Mouse (Mus musculus) embryo, embryonic 10 days (tissue): ENCODE measurements around the gene Rbp7.
"Not testable (repeated sequence)": the region's sequence is repeated elsewhere in the genome, so short reads cannot be mapped to it uniquely, and the experiment has no call there.

Experiments used
- DNase-seq: peaks from one replicate; pipeline ENCODE4 v3.0.0-alpha.2; 2015; ENCODE audit warnings: low spot score

Gene Rbp7

DNA sequence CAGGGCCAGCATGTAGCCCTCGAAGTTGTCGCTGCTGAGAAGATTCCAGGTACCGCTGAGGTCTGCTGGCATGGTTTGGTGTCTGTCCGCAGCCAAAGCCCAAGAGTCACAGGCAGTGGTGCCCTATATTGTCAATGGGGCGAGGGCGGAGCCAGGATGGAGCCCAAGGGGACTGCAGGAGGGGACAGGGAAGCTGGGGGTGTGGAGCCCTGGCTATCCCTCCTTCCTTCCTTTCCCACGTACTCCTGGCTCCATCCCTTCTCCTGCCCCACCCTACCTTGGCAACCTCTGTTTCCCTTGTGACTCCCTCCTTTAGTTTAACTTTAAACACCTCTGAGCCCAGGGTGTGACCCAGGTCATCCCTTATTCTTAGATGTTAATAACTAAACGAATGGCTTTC is at the start of gene Rbp7:
TSS of gene Rbp7 (minus strand) at position 100 of the 400 bp plus-strand sequence.
- no peak for DNase-seq

DNA sequence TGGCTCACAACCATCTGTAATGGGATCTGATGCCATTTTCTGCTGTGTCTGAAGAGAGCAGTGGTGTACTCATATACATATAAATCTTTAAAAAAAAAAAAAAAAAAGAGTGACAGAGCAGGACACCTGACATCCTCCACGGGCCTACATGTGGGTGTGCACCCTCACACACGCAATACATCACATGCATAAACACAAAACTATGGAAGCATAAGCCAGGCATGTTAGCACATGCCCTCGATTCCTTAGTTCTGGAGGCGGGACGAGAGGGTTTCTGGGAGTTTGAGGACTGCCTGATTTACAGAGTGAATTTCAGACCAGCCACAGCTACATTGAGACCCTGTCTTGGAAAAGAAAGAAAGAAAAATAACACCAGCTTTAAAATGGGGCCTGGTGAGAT is 49.6 kb upstream of the Rbp7 start:
- DNase-seq = no peak

DNA sequence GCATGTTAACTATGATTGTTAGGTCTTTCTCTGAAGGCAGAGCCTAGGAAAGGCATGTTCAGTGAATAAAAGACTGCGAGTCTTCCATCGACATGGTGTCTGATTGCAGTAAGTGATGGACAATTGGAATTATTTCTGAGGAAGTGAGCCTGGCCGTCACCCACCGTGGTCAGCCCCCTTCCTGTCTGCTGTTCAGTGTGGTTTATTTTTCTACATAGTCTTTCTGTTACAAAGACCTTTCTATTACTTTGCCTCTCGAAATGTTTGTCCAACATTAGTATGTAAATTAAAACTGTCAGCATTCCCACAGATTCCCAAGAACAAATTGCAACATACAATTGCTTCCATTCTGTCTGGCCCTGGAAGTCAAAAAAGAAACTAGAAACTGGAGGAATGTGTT is 45.0 kb upstream of the Rbp7 start:
- no peak for DNase-seq

DNA sequence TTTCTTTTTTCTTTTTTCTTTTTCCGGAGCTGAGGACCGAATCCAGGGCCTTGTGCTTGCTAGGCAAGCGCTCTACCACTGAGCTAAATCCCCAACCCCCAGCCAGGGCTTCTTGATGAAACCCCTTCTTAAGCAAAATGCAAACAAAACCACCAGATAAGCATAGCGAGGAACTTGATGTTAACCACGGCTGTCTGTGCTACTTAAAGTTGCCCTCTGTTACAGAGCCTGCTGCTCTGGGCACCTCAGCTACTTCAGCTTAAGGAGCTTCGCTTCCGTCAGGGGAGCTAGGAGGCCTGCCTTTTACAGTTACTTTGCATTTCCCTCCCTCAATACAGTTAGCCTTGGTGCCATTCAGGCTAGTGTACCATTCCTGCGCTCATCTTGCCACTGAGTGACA is 44.1 kb upstream of the Rbp7 start:
- no peak for DNase-seq

DNA sequence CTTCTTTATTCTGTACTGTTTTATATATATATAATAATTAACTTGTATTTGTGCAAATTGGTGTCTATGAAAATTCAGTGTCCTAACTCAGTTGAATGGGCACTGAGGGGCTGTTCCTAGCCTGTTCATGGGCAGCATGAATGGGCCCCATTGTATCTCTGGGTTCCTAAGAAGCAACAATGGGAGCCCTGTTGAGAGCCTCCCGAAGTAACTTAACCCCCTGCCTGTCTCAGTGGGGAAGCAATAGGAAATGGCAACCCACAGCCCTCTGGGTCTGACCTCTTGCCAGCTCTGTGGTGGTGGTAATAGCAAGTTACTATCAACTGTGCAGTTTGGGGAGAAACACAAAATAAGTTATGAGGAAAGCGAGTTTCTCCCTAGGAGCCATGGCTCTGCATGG is 41.8 kb upstream of the Rbp7 start:
- peak; percentile 48 for DNase-seq

DNA sequence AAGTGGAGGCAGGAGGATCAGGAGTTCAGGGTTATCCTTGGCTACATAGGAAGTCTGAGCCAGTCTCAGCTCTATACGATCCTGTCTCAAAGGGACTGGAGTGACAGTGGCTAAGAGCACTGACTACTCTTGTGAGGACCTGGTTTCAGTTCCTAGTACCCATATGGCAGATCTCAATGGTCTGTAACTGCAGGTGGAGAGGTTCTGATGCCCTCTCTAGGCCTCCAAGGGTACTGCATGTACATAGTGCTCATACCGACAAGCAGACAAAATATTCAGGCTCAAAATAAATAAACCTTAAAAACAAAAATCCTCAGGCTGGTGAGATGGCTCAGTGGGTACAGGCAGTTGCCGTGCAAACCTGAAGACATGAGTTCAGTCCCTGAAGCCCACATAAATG is 36.4 kb upstream of the Rbp7 start:
- no peak for DNase-seq

DNA sequence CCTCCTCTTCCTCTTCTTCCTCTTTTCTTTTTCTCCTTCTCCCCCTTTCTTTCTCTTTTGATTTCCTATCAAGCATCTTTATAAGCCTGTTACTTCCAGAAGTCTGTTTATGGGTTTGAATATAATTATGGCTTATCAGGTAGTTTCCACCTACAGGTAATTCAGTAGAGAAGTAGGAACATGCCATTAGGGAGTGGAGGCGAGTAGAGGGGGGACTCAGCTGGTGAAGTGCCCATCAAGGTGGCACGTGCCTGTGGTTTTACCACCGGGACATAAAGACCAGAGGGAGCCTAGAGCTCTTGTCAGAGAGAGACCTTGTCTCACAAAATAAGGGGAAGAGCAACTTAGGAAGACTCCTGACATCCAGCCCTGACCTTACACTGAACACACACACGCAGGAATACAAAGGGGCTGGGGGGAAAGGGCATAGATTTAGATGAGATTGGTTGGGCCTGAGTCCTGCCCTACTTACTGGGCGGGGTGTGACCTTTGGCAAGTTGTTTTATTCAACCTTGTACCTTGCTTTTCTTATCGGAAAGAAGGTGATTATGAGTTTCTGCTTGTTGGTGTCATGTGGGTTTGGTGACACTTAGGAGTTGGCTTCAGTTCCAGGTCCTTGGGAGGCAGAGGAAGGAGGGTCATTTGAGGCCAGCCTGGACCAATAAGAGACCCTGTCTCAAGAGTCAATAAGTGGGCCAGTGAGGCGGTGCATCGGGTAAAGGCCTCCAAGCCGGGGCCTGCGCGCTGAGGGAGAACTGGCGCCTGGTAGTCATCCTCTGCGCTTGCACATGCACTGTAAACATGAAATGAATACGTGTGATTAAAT is 34.9 kb upstream of the Rbp7 start:
- no peak for DNase-seq

DNA sequence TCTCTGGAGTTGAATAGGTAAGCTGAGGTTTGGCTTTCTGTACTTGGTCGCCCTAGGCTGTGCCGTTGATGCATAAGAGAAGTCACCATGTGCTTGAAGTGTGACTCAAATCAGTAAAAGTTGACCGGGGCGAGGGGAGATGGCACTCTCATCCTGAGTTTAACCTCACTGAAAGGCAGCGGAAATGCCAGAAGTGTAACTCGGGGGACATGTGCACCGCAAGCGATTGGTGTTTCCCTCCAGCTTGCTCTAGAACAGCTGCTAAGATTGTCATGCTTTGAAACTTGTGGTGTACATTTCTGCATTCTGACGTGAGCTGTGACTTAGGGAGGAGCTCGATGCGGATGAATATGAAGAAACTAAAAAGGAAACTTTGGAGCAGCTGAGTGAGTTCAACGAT is 33.0 kb upstream of the Rbp7 start:
- DNase-seq = no peak

DNA sequence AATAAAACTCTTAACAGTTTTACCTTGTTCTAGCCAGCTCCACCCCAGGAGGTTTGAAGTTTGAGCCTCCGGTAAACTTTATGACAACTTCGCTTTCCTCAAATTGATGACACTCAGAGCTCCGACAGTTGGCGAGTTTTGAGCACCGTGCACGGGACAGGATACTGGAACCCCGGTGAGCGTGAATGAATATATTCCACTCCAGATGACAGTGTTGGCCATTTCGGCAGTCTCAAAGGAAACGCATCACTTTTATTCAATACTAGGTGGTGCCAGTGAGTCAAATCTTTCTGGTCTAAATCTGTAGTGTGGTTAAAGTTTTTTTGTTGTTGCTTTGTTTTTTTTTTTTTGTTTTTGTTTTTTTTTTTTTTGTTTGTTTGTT is 31.0 kb upstream of the Rbp7 start:
- DNase-seq = peak; percentile 67

DNA sequence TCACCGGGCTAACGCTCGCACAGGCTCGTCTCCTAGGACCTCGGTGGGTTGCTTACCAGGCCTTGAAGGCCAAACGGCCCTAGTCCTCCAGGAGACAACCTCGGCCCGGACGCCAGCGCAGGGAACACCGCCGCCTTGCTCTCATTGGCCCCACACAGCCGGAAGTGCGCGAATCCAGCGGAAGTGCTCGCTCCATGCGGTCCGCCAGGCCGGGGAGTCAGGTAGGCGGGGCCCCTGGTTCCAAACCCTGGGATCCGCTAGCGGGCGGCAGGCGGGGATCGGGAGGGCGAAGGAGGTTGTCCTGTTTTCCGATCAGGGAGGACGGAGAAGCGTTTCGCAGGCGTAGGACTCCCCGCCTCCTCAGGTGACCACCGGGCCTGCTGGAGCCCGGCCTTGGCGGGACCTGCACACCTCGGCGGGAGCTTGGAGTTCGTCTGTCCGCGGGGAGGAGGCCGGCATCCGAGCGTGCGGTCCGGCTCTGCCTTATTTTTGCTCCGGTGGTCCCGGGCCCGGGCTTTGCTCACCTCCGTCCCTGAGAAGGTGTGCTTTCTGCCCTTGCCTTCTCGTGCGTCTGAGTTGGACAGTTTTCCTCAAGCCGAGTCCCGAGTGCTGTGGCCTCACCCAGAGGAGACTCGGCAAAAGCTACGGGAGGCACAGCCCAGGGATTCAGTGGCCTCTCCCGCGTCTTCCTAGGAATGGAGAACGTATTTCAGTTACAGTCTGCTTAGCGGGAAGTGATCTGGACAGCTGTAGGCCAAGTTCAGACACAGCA is 30.5 kb upstream of the Rbp7 start, which contains the start of the genes Nmnat1 and Lzic:
TSS of gene Nmnat1 (minus strand) at position 150 of the 772 bp plus-strand sequence.
TSS of gene Lzic (plus strand) at position 177 of the 772 bp plus-strand sequence.
- DNase-seq = peak; percentile 98

DNA sequence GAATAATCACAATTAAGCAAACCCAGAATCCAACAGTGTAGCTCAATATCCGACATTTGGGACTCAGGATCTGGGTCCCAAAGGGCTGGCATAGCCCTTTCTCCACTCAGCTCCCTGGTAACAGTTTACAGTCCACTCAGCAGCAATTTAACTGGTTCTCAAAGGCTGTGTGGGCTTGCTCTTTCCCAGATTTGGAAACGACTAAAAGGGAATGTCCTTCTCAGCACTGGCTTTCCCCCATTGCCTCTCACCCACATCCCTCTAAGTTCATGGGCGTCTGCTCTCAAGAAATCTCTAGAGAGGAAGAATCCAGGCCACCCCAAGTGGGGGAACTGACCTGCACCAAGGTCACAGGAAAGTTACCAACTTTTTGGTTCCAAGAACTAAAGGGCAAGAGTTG is 29.8 kb upstream of the Rbp7 start:
- no peak for DNase-seq

DNA sequence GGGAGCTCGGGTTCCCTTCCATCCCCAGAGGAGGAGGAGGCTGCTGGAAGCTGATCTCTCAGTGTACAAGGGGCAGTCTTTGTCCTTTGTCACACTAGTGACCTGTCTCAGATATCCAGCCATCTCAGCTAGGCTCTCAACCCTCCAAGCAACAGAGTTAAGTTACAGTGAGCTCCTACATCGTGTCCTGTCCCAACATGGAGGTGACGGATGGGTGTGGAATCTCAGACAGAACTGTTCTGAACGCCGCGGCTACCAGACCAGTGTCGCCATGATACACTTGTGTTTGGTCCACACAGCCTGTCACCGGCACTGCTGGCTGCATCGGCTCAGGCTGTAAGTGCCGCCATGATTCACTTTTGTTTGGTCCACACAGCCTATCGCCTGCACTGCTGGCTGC is 22.3 kb upstream of the Rbp7 start, which contains the start of gene Tmem274:
TSS of gene Tmem274 (plus strand) at position 301 of the 400 bp plus-strand sequence.
- no peak for DNase-seq

DNA sequence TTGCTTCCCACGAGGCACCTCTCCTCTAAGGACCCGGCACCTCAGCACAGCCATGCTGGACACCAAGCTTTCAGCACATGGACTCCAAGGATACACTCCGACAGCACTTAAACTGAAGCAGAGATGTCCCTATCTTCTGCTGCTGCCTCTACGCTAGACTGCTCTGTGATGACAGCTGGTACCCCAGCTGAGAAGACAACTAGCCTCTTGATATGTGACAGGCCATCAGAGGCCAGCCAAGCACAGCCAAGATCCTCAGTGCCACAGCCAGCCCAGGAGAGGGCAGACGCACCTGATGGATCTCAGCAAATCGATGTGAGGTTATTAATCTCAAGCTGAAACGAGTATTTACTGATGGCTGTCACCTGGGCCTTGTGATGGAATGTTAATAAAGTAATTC is 20.3 kb upstream of the Rbp7 start:
- no peak for DNase-seq

DNA sequence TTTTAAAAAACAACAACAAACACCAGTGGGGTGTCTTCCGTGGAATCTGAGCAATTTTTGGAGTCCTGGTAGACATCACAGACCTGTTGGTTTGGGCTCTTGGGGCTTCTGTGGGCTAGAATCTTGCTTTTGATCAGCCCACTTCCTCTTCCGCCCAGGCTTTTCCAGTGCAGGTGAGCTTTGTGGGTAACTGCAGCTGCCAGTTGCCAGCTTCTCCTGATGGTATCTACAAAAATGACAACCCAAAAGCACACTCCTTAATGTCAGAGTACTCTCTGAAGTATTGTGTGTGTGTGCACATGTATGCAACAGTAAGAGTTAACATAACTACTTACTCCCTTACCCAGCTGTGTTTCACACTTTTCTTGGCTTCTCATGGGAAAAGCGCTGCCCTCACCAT is 14.8 kb upstream of the Rbp7 start:
- DNase-seq = no peak

DNA sequence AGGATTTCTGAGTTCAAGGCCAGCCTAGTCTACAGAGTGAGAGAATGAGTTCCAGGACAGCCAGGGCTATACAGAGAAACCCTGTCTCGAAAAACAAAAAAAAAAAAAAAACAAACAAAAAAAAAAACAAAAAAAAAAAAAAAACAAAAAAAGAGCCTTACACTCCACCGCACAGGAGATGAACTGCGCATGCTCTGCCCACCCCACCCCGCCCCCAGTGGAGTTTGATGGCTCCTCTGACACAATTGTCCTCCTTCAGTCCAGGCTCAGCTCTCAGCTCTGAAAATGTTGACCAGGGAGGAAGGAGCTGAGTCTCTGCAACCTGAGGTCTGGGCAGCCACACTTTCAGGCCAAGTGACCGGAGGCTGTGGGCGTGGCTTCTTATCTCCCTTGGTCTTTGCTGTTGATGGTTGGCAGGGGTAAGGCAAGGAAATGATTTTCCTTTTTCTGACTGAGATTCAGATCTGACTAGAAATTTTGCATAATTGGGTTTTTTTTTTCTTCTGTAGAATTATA is 8.7 kb upstream of the Rbp7 start:
- DNase-seq = no peak

DNA sequence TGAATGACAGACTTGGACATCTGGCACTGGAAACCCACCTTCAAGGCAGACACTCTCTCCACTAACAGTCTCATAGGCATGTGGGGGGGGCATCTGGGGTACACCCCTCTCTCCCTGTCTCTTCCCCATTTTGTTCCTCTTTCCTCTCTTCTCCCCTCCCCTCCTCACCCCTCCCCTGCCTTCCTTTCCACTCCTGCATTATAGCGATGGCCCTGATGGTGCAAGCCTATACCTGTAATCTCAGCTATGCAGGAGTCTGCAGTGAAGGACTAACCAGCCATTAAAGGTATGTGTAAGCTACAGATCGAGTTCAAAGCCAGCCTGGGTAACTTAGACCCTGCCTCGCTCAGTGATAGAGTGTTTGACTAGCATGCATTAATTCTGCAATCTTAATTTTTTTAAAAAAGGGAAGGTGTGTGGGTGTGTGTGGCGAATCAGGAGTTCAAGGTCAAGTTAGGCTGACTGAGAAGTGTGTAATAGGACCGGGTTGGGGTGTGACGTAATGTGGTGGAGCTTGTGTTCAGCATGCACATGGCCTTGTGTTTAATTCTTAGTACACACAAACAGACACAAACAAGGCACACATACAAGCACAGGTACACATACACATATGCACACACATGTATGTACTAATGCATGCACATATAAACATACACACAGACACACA is 7.7 kb upstream of the Rbp7 start:
- DNase-seq = no peak

DNA sequence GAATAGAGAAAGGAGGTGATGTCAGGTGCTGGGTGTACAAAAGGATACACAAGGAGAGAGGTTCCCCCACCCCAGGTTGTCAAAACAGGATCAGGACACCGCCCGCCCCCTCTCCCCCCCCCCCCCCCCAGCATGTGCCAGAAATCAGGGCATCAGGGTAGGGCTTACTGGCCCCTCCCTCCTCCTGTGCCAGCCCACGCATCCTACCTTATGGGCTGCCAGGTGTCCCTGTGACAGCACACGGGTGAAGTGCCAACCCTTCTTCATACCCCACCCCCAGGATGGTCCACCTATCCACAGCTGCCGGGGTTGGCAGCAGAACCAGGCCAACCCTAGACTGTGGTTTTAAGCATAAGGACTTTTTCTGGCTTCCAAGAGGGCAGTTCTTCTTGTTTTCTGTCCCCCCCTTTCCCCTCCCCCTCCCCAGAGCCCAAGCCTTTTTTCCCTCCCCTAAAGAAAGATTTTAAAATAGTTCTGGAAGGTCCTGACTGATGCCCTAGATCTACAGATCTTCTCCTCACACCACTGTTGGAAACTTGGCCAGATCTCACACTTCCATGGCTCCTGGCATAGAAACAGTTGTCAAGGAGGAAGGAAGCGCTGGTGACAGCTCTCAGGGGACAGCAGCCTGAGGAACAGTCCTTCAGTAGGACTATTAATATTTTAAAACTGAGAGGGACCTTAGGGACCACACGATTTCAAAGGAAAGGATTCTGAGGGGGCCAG is 7.0 kb upstream of the Rbp7 start:
- no peak for DNase-seq

DNA sequence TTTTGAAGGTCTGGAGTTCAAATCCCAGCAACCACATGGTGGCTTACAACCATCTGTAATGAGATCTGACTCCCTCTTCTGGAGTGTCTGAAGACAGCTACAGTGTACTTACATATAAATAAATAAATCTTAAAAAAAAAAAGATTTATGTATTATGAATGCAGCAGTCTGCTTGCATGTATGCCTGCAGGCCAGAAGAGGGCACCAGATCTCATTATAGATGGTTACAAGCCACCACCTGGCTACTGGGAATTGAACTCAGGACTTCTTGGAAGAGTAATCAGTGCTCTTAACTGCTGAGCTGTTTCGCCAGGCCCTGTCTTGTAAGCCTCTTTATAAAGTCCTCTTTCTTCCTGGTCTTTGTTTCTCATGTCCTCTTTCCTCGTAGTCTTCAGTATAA is 5.7 kb upstream of the Rbp7 start:
- DNase-seq = not testable (repeated sequence)

DNA sequence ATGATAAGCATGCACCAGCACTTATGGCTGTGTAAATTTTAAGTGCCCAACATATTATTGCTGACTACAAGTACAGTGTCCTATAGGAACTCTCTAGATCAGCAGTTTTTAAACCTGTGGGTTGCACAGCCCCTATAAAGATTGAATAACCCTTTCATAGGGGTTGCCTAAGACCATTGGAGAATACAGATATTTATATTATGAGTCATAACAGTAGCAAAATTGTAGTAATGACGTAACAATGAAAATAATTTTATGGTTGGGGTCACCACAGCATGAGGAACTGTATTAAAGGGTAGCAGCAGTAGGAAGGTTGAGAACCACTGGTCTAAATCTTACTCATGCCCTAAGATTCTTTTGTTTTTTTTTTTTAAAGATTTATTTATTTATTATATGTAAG is 4.6 kb upstream of the Rbp7 start:
- no peak for DNase-seq

DNA sequence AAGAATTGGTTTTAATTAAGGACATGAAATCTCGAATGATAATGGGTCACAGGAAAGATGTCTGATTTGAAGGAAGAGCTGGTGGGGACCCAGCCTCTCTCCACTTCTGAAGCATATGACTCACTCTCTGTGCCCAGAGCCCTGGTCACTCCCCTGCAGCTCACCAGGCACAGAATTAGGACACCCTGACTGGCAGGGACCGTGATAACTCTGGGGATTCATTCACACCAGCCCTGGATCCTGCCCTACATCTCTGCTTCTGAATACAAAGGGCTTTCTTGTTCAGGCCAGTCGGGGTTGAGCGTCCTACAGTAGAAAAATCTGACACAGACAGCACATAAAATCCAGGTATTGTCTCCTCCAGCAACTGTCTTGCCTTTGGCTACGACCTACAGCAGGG is 3.7 kb upstream of the Rbp7 start:
- DNase-seq = no peak

DNA sequence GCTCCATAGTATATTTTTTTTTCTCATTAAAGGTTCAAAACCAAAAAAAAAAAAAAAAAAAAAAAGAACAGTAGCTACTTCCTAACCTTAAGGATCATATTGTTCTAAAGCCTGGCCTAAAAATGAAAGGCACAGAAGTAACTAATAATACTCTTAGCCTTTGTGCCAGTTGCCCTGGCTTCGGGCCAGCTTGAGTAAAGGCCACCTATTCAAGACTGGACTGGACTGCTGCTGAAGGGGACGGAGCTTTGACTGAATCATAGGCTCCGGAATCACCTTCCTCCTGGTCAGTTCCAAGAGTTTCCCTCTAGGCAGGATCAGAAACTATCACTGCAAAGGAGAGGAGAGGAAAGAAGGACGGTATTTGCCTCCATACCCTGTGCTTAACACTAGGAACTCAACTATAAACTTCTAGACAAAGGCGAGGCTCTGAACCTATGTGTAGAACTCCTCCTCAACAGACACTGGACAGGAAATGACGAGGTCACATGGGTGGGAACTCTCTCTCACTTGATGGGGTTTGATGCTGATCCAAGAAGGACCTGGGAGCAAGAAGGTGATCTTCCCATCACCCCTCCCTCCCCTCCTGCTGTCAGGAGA is 3.2 kb upstream of the Rbp7 start:
- no peak for DNase-seq
